Mouse (Mus musculus) right cerebral cortex, adult 18-20 months (tissue): ENCODE results near the gene Abhd16a.

Source experiments
- DNase-seq: peaks from one replicate; pipeline ENCODE4 v3.0.0; 2022; ENCODE audit warnings: mixed read lengths

Abhd16a gene

DNA sequence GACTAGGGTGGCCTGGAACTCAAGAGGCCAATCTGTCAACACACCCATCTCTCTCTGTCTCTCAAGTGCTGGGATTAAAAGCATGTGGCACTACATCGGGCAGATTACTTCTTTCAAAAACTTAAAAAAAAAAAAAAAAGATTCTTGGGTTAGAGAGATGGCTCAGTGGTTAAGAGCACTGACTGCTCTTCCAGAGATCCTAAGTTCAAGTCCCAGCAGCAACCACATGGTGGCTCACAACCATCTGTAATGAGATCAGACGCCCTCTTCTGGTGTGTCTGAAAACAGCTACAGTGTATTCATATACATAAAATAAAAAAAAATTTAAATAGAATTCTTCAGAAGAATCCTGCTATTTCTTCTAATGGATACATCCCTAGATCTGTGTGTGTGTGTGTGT lies 912 bp upstream of the Abhd16a start:
- DNase-seq: no peak

DNA sequence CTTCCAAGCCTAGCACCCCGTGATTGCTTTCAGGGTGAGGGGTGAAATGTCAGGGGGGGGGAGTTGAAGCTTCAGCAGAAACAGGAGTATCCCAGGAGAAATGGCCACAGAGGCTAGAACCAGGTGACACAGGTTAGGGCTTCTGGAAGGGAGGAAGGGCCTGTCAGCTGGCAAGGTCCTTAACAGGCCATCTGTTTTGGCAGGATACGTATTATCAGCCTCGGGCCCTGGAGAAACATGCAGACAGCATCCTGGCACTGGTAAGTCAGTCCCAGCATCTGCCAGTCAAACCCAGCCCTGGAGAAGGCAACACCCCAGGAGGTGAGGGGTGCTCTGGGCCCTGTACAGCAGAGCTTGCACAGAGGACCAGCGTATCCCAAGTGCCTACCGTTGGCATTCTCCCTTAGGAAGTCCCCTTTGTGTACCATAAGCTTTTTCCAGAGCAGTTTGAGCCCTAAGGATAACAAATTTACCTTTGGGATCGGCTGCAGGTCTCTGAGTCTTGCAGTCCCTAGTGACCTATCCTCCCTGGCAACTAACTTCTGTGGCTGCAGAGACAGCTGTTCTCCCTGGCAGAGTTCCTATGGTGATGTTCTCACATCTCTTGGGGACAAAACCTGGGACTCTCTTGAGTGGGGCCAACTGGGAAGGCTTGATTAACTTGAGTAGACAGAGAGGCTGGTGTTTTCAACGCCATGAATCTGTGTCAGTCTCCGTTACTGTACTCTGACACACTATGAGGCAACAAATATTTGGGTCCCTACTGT lies 1.3 kb downstream of the Abhd16a start:
- no peak for DNase-seq

DNA sequence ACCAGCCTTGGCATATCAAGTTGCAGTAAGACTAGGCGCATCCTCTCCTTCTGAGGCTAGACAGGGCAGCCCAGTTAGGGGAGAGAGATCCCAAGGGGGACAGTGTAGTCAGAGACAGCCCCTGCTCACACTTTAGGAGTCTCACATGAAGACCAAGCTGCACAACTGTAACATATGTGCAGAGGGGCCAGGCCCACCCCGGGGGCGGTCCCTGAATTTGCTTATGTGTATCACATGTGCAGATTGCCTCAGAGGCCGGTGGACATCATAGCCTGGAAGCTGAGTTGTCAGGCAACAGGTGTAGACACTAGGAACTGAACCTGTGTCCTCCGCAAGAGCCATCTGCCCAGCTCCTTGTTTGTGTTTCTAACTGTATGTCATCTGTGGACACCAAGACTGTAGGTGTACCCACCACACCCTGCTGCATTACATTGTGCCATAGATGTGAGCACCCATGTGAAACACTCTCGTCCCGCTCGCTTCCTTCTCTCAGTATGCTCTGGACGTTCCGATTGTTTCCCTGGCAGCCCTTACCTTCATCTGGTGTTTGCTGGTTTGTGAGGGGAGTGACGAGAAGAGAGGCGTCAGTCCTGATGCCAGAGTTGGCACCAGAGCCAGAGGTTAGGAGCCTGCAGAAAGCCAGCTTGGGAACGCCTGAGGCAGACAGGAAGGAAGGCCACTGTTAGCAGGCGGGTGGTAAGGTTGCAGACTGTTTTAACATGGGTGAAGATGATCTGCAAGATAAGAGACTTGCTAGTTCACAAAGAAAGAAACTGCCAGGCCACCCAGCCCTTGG lies 3.5 kb downstream of the Abhd16a start:
- DNase-seq: no peak

DNA sequence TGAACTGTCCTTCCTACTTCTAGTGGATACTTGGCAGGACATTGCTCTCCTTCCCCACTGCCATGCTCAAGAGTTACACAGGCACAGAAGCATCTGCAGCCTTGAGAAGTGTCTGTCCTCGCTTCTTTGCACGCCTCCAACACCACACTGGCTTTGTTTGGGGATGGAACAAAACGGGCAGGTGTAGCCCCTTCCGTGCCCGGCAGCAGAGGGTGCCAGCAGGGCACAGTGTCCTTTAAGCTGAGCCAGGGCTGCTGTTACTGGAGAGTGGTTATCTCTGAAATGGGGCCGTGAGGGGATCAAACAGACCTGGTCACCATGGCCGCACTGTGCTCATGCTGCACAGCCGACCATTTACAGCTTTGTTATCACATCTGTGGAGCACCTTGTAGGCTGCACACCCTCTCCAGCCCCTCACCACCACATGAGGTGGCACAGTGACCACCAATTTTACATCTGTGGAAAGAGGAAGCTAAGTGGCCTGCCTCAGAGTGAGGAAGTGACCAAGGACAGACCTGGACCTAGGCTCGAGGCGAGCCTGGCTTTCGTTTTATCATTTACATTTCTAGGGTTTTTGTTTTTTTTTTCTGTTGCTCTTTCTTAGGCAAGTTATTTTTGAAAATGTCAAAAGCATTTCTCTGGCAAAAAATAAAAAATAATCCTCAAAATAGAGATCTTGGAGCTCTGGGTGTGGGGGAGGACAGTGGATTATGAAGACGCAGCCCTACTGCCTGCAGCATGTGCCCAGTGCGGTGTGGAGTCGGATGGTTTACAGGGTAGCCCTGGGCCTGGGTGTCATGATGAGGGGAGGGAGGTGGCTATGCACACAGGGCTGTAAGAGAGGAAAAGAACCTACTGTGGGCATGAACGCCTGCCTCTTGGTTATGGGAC lies 5.7 kb downstream of the Abhd16a start:
- DNase-seq: no peak

DNA sequence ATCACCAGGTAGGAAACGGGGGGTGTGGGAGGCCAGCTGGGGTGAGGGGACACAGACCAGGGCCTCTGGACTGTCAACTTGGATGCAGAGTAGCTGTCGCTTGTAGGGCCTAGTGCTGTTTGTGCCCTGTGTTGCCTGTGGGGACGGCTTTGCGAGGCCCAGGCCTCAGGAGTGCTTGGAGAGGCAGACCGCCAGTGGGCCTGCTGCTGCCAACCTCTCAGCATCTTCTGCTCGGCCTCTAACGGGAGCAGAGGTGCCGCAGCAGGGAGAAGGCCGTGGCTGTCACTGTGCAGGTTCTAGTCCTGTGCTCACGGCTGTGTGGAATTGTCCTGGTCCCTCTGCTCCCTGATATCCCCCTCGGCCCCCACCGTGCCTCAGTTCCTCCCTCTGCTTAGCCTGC lies 7.5 kb downstream of the Abhd16a start:
- no peak for DNase-seq

DNA sequence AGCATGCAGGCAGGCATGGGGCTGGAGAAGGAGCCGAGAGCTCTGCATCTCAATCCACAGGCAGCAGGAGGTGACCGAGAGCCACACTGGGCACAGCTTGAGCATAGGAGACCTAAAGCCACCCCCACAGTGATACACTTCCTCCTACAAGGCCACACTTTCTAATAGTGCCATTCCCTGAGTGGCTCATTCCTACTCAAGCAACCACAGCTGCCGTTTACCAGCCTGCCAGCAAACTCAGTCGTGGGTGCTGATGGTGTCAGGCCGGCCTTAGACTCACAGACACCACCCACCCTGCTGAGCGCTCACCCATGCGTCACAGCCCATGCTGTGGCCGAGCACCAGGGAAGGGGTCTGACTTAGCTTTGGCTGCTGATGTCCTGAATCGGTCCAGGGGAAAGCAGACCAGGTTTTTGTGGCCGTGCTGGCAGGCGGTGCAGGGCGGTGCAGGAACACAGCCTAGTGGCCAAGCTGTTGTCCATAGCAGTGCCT lies 8.1 kb downstream of the Abhd16a start:
- peak; percentile 79 for DNase-seq

DNA sequence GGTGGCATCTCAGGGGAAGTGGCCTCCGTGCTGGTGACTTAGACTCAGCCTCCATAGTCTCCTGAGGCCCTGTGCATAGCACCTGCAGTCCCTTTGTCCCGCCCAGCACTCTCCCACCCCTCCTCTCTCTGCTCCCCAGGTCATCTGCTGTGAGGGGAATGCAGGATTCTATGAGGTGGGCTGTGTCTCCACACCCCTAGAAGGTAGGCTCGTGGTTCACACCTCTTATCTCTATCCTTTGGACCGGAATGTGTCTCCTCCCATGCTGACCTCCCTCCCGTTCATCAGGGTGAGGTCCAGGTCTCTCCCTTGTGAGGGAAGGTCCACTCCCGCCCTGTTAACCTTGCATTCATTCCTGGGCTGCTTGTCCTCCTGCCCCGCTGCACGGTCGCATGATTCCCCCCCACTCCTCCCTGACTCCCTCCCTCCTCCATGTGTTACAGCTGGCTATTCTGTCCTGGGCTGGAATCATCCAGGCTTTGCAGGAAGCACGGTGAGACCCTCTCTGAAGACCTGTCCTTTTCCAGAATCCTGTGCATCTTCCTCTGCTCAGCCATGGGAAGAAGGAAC lies 11.2 kb downstream of the Abhd16a start:
- no peak for DNase-seq

DNA sequence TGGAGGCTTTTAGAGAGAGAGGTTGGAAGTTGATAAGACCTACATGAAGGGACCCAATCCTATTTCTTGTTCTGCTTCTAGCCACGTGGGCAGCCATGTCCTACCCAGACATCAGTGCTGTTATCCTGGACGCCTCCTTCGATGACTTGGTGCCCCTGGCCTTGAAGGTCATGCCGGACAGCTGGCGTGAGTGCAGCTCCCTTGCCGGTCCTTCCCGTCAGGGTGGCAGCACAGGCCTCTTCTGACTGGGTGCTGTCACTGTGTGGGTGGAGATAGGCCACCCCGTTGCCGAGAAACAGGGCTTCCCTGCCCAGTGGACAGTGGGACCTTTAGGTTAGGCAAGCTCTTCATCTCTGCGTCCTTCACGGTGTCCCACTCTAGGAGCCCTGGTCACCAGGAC lies 12.1 kb downstream of the Abhd16a start:
- no peak for DNase-seq

DNA sequence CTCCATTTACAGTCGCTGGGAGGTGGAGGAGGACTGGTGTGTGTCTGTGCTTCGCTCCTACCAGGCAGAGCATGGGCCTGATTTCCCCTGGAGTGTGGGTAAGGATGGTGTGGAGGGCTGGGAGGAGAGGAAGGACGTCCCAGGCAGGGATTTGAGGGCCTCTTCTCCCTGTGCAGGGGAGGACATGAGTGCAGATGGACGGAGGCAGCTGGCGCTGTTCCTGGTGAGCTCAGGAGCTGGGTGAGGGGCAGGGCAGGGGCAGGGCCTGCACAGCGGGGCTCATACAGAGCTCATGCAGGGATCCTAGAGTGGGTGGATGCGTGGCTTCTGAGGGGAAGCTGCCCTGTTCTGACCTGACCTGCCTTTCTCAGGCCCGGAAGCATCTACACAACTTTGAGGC lies 13.2 kb downstream of the Abhd16a start:
- no peak for DNase-seq

DNA sequence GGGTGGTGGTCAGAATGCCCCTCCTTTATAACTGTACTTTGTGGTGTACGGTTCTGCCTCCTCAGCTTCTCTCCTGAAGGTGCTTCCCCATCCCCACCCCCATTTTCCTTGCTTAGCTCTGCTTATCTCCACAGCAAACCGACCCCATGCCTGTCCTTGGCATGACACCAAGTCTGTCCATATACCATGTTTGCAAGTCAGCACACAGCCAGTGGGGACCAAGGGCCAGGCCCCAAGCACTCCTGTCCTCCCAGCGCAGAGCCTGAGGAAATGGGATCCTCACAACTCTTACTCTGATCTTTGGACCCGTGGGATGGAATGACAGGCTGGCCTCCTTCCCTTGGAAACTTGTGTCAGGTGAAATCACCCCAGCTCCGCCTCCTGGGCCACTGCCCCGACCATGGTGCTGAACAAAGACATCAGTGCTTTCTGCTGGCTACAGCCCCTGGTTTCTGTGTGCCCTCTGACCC lies 14.2 kb downstream of the Abhd16a start:
- DNase-seq: no peak

DNA sequence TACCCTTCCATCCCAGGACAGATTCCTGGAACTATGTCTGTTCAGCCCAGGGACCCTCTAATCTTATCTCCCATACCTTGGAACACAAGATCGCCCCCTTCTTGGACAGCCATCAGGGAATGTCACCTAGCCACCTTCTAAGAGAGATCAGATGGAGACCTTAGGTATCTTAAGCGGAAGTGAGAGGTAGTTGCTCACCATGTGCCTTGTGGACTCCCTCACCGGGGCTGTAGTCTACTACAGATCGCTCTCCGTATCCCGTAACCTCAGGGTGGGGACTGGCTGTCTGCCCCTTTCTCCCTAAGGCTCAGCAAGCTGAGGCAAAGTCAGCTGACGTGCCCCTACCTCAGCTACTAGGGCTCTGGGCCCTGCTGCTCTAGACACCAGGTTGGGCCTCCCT lies 15.0 kb downstream of the Abhd16a start:
- DNase-seq: no peak

DNA sequence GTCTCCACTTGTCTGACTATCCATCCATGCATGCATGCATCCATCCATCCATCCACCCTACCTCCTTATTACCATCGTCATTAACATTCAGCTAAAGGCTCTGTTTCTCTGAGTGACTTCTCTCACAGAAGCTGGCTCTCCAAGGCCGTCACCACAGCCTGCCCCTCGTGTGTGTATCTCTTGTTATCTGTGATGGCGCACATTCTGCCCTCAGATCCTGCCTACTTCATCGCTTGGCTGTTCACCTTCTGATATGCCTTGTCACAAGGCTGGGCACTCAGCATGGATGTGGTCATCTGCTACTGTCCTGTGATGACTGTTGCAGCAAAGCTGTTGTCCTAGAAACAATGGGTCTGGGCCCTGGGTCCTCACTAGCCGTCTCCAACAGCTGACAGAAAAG lies 15.7 kb downstream of the Abhd16a start:
- no peak for DNase-seq

DNA sequence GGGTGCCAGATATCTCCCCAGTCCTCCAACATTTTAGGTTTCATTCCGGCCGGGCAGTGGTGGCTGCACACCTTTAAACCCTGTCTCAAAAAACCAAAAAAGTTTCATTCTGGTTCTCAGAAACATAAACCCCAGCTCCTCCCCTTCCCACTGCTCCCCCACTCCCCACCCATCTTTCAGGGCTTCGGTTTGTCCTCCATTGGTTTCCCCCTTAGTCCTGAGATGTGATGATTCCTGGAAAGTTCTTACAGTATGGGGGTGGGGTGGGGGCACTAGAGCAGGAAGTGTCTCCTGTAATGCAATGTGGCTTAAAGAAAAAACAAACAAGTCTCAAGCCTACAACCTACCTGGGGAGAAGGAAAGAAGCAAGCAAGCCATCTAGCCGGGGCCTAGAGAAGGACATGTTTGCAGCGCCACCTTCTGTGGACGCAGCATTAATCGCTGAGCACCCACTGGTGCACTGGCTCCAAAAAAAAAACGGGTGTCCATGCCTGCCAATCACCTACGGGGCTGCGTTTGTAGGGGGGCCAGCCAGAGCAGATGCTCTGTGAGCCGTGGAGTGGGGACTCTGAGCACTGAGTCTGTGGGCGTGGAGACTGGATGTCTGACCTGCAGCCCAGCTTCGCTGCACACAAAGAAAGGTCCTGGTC lies 16.8 kb downstream of the Abhd16a start:
- no peak for DNase-seq

DNA sequence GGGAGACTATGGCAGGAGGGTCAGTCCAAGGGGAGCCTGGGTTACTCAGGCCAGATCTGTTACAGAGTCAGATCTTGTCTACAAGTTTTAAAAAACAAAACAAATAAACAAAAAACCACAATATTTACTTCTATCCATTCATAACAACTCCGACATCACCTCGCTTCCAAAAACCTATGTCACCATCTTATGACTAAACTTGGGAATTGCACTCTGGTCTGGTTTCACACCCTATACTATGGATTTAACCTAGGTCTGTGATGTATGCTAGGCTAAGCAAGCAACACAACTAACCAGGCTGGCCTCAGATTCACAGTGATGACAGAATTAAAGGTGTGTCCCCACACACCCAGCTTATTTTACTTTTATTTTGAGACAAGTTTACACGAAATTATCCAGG lies 17.5 kb downstream of the Abhd16a start:
- no peak for DNase-seq

DNA sequence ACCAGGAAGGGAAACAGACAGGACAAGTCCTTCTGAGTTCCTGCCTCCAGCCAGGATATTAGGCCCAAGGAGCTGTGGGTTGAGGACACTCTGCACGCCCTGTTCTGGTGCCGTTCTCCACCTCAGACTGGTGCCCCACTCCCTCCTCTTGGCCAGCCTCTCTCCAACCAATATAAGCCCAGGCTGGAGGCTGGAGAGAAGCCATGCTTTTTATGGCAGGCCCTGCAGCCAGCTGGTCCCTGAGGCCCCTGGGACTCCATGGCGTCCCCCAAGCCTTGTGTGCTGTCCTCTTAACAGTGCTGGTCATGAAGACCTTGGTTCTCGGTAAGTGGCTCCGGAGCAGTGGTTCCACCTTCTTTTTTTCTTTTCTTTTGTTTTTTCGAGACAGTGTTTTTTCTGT lies 19.0 kb downstream of the Abhd16a start, which contains the start of gene Ly6g5c:
Gene Ly6g5c, plus strand, starts transcription at position 183 of the 400 bp plus-strand sequence.
- no peak for DNase-seq

DNA sequence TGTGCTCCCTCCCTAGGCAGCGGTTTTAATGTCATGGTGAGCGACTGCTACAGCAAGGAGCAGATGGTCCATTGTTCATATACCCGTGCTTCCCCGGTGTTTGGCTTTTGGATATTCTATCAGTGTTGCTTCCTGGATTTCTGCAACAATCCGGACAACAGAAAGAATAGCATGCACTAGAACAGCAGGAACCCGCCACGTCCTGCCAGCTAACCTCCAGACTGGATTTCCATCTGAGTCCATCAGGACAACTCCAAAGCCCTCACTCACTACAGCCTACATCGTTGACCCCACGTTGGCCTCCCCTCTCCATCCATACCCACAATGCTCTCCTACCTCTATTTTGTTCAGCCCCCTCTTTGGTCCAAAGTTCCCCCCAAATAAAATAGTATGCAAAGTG lies 22.7 kb downstream of the Abhd16a start:
- no peak for DNase-seq

DNA sequence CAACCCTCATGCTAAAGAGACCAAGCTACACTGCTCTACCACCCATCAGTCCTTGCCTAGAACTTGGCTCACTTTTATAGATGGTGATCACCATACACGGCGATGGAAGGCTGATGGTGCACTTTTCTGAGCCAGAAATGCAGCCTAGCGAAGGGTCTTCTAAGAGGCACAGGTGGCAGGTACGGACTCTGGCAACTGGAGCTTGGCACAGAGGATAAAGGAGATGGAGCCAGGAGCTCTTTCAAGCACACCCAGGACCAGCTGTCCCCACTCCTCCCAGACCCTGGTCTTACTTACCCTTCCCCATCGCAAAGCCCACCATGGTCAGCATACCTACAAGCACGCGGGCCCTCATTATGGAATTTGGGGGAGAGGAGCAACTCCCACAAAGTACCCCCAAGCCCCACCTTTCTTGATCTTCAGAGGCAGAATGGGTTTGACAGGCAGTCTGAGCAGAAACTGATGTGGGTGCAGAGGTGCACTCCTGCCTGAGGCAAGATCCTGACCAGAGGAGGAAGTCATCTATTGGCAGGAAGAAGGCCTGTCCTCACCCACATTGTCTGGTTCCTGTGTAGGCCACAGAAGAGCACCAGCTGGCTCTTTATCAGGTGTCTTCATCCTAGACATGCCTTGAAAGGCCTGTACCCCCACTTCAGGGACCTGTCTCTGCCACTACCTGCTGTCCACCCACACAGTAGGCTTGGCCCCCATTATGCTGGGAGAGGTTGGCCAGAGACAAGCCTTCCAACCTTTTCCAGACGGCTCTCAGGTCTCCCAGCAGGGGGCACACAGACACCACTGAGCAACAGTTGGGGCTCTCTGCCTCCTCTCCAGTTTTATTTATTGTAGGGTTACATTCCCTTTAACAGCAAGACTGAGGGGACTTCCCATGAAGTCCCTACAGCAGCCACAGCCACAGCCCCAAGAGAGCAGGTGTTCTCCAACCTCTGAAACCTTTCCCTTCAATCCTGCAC lies 26.3 kb downstream of the Abhd16a start, which contains the start of gene Ly6g5b:
Gene Ly6g5b, minus strand, starts transcription at position 383 of the 974 bp plus-strand sequence.
- DNase-seq: no peak

DNA sequence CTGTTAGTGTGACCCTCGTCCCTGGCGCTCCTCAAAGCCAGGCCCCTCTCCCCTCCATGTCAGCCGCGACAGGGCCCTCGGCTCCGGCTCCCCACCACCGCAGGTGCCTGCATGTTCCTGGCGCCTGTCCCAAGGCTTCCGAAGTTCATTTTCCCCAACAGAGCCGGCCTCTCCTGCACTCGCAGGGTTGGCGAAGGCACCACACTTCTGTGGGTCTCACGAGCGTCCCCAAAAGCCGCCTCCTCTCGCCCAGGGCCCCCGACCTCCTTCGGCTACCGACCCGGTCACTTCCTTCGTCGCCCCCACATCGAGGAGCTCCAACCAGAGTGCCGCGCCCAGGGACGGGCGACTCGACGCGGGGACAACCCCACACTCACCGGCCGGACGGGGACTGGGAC lies 31.7 kb downstream of the Abhd16a start:
- DNase-seq: no peak

DNA sequence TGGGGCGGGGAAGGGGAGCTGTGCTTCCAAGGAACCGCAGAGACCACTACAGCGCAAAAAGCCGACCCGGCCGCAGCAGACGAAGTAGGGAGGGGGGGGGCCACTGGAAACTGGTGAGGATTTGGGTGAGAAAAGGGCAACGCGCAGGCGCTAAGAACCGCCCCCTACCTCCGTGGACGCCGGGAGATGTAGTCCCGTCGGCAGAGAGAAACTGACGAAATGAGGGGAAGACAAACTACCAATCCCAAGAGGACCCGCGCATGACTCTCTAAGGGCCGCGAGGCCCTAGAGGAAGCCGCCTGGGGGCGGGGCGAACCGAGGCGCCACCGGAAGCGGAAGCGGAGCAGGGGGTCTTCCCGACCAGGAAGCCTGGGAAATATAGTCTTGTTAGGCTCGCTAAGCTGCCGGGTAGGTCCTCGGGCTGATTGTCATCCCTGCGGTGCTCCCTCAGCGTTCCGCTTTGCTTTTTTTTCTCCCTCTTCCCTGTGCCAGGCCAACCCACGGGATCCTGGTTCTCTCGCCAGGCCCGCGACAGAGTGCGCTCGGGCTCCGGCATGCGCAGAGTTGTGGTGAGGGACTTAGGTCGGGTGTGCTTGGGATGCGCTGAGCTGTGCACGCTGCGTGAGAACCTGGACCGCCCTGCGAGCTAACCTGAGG lies 32.2 kb downstream of the Abhd16a start, which contains the start of gene Gpank1:
Gene Gpank1, plus strand, starts transcription at position 313 of the 657 bp plus-strand sequence.
- peak; percentile 99 for DNase-seq

DNA sequence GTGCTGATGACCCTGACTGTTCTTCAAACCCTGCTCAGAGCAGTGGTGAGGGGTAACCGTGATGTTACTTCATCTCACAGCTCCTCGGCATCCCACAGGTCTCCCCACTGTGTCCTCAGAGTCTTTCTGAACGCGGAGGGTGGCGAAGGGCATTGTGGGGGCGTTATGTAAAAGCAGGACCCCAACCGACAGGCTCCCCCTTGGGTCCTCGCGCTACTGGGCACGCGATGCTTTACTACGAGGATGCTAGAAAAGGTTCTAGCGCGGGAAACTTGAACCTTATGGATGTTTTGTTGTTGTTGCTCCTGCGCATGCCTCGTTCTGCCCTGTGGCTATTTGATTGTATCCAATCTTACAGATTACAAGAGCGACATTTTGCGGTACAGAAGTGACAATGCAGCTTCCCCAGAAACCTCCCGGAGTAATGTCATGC lies 32.8 kb downstream of the Abhd16a start, which contains the start of gene Csnk2b:
Gene Csnk2b, minus strand, starts transcription at position 183 of the 433 bp plus-strand sequence.
- peak; percentile 74 for DNase-seq
